Mouse (Mus musculus) forebrain, embryonic 14.5 days (tissue): ENCODE measurements at regions not wholly inside any gene's neighbourhood (a gene's known extent, or its start where the extent isn't known, plus 50 kb on each side); places are given as distances from the start of the nearest gene placed in this dataset.
A peak's percentile ranks its signal among the peaks of the same experiment; 100 is the strongest.

Experiments
- ATAC-seq: fragments of 200-750 bp; cut with Nextera tagmentation; 2 replicates; pipeline ENCODE4 v1.8.0; 2017; ENCODE audit warnings: mild to moderate bottlenecking, moderate library complexity
- DNase-seq: peaks from one replicate; pipeline ENCODE4 v3.0.0-alpha.2; 2015; ENCODE audit warnings: low spot score
- H3K27ac ChIP-seq: fragments of 300-500 bp; sonication (generic); 2 replicates; pipeline ENCODE4 v1.5.1; 2014; ENCODE audit warnings: low read depth, mild to moderate bottlenecking, control low read depth, low read length, moderate library complexity
- H3K27me3 ChIP-seq: fragments of 300-500 bp; sonication (generic); replicated peaks from 2 replicates; pipeline ENCODE4 v1.6.1; 2014; ENCODE audit warnings: low read length, control low read depth, mixed read lengths; ENCODE audit not compliant: control insufficient read depth, insufficient read depth
- H3K36me3 ChIP-seq: fragments of 300-500 bp; sonication (generic); 2 replicates; pipeline ENCODE4 v1.6.1; 2014; ENCODE audit warnings: low read length, control low read depth; ENCODE audit not compliant: control insufficient read depth, insufficient read depth
- H3K4me1 ChIP-seq: fragments of 300-500 bp; sonication (generic); 2 replicates; pipeline ENCODE4 v1.6.1; 2014; ENCODE audit warnings: antibody characterized with exemption, low read length, control low read depth; ENCODE audit not compliant: control insufficient read depth, insufficient read depth
- H3K4me2 ChIP-seq: fragments of 300-500 bp; sonication (generic); 2 replicates; pipeline ENCODE4 v1.6.1; 2014; ENCODE audit warnings: mild to moderate bottlenecking, control low read depth, low read length
- H3K4me3 ChIP-seq: fragments of 300-500 bp; sonication (generic); 2 replicates; pipeline ENCODE4 v1.5.1; 2014; ENCODE audit warnings: low read depth, low read length, control low read depth
- H3K9ac ChIP-seq: fragments of 300-500 bp; sonication (generic); 2 replicates; pipeline ENCODE4 v1.6.1; 2014; ENCODE audit warnings: mild to moderate bottlenecking, low read length, control low read depth, moderate library complexity
- H3K9me3 ChIP-seq: fragments of 300-500 bp; sonication (generic); replicated peaks from 2 replicates; pipeline ENCODE4 v1.6.1; 2016; ENCODE audit warnings: low read length, control low read depth, mixed read lengths; ENCODE audit not compliant: control insufficient read depth
- WGBS: fragments of 180-500 bp; shearing (Covaris S2); extraction: QIAGEN DNeasy Blood & Tissue Kit; methylation state at CpG from one replicate; pipeline ENCODE4 v1.1.7; 2014; 5-methylcytosine and 5-hydroxymethylcytosine counted together

GRCm38 (mm10) chr1:61359011-61359930 lies 279.4 kb upstream of the Pard3b start:
- H3K9me3 ChIP-seq = no peaks in the 10 kb centered on the region
- no peak overlapping the region for H3K9ac ChIP-seq
- 0 out of 2 replicates have a peak, but pooled peaks cover 2% of the 10 kb centered on the region for H3K4me1 ChIP-seq
- no peaks in the 10 kb centered on the region for H3K36me3 ChIP-seq
- DNase-seq = peak; percentile 77
- no peak overlapping the region for H3K4me3 ChIP-seq
- peak overlapping the region; percentile 10; the same call in 1 of the 2 replicates for H3K27ac ChIP-seq
- ATAC-seq = peak; percentile 75
- WGBS = 45% methylated on average over 19 of the region's 19 CpGs
- H3K27me3 ChIP-seq = no peaks in the 10 kb centered on the region
- H3K4me2 ChIP-seq = no peak overlapping the region

DNA sequence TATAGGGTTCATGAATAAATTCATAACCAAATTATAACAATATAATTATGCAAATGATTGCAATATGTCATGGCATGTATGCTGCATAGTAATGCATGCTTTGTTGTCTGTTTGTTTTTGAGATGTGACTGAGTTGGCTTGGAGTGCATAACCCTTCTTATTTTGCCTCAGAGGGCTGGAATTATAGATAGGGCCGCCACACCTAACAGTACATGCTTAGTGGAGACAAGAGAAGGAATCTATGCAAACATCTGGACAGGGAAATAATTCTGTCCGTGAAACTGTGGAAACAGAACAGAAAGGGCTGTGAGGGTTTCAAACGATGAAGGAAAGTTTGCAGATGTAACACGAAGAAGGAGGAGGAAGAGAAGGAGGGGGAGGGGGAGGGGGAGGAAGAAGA lies 266.0 kb upstream of the Pard3b start:
- no peaks in the 10 kb centered on the region for H3K9me3 ChIP-seq

DNA sequence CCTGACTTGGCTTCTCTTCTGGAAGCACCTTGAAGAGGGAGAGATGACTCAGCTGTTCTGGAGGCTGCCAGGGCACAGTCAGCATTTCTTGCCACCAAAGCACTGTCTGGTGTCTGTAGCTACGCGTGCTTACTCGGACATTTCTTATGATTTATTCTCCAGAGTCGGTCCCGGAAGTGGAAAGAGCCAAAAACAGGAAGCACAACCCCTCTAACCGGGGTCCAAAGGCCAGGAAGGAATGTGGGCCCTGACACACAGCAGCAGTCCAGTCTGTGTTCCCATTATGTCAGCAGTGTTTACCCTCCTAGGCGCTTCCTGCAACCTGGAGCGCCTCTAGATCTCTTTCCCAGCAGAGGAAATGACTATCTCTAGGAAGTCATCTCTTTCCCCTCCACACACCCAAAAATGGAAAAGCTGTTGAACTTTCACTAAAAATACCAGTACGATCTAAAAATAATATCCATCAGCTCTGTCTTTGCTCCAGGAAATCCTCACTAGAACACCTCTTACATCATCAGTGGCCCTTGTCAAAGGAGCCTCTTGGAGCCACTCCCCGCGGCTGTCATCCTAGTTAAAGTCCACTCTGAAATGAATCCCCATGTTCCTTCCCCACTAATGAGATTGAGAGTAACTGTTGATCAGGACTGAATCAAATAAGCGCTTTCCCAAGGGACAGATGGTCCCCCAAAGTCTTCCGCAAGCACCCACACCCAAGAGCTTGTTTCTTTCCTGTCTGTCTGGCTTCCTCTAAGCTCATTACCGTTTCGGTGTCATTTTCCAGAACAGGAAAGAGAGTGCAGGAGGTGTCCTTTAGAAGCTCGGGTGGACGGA lies 264.7 kb upstream of the Pard3b start:
- no peaks in the 10 kb centered on the region for H3K36me3 ChIP-seq
- WGBS = 84% methylated on average over 17 of the region's 17 CpGs
- H3K9ac ChIP-seq = no peak overlapping the region
- ATAC-seq = no peak
- H3K4me1 ChIP-seq = no peaks in the 10 kb centered on the region
- no peak overlapping the region for H3K27ac ChIP-seq
- no peak overlapping the region for H3K4me3 ChIP-seq
- no peaks in the 10 kb centered on the region for H3K27me3 ChIP-seq
- no peak overlapping the region for H3K4me2 ChIP-seq
- no peak for DNase-seq
- H3K9me3 ChIP-seq = no peaks in the 10 kb centered on the region

More for the DNA sequence above, 266.0 kb upstream of the Pard3b start:
- 72% methylated on average over 4 of the region's 4 CpGs for WGBS
- Histone ChIP-seq H3K4me3 (no peak overlapping the region), H3K9ac (no peak overlapping the region), H3K27me3 (no peaks in the 10 kb centered on the region), H3K27ac (no peak overlapping the region), H3K36me3 (no peaks in the 10 kb centered on the region), H3K4me1 (no peaks in the 10 kb centered on the region), H3K4me2 (no peak overlapping the region)
- ATAC-seq = no peak
- no peak for DNase-seq

GRCm38 (mm10) chr1:61376417-61376816 lies 262.2 kb upstream of the Pard3b start:
- no peak overlapping the region for H3K4me3 ChIP-seq
- H3K27me3 ChIP-seq = no peaks in the 10 kb centered on the region
- peaks cover 11% of the 10 kb centered on the region for H3K4me1 ChIP-seq
- DNase-seq (no peak), ATAC-seq (no peak)
- no peak overlapping the region for H3K9ac ChIP-seq
- no peak overlapping the region for H3K4me2 ChIP-seq
- 60% methylated on average over 4 of the region's 4 CpGs for WGBS
- no peaks in the 10 kb centered on the region for H3K9me3 ChIP-seq
- no peak overlapping the region for H3K27ac ChIP-seq
- no peaks in the 10 kb centered on the region for H3K36me3 ChIP-seq

- no peak overlapping the region for H3K27ac ChIP-seq
- under 1% methylated on average over 7 of the region's 7 CpGs for WGBS
- H3K9me3 ChIP-seq = no peaks in the 10 kb centered on the region
- no peak overlapping the region for H3K9ac ChIP-seq
- no peaks in the 10 kb centered on the region for H3K36me3 ChIP-seq
- peaks cover 11% of the 10 kb centered on the region for H3K4me1 ChIP-seq
- 0 out of 2 replicates have a peak overlapping the region, but pooled peaks have one; percentile 6 for H3K4me2 ChIP-seq
- peak; percentile 89 for DNase-seq
- H3K27me3 ChIP-seq = no peaks in the 10 kb centered on the region
- H3K4me3 ChIP-seq = no peak overlapping the region
- peak; percentile 51; the same call in 1 of the 2 replicates for ATAC-seq
These were observed 261.6 kb upstream of the Pard3b start for GRCm38 (mm10) chr1:61377070-61377469.

- Histone ChIP-seq H3K4me3 (no peak overlapping the region), H3K9ac (no peak overlapping the region), H3K4me2 (no peak overlapping the region), H3K27me3 (no peaks in the 10 kb centered on the region), H3K9me3 (no peaks in the 10 kb centered on the region), H3K4me1 (peaks cover 11% of the 10 kb centered on the region), H3K36me3 (no peaks in the 10 kb centered on the region), H3K27ac (no peak overlapping the region)
- 80% methylated on average over 8 of the region's 8 CpGs for WGBS
- DNase-seq = no peak
- no peak for ATAC-seq
These were observed 260.4 kb upstream of the Pard3b start for GRCm38 (mm10) chr1:61378240-61378639.

DNA sequence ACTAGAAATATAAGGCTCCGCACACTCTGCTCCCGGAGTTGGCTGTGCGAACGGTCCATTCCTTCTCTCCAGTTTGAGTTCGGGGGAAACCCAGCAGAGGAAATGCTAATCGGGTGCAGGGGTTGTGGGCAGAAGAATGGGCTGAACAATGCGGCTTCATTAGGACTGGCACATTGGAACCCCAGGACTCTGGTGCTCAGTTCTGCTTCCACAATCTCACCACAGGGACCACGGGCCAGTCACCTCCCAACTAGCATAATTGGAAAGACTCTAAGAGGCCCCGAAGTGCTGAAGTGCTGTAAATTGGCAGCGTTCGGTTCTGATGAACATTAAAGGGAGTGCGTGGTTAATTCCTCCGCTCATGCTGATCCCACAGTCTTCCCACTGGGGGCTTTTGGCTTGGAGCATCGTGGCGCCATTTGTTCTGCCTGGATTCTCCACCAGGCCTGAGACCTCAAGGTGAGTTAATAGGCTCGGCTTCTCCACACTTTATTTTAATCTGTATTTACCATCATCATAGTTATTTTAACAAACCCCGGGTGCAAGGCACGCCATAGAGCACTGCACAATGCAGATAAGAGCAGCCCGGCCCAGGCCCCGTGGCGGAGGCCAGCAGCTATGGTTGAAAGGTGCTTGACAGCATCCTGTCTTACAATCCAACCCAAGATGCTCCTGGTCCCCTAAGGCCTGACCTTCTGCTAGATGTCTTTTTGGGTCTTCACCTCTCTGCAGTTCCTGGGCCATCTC lies 258.7 kb upstream of the Pard3b start:
- H3K27ac ChIP-seq = peak overlapping the region; percentile 57; the same call in 1 of the 2 replicates
- H3K9me3 ChIP-seq = no peaks in the 10 kb centered on the region
- H3K36me3 ChIP-seq = no peaks in the 10 kb centered on the region
- ATAC-seq = peak; percentile 75; the same call in 1 of the 2 replicates
- no peak overlapping the region for H3K4me2 ChIP-seq
- no peak overlapping the region; the same call in 1 of the 2 replicates for H3K9ac ChIP-seq
- no peaks in the 10 kb centered on the region for H3K27me3 ChIP-seq
- peaks cover 11% of the 10 kb centered on the region for H3K4me1 ChIP-seq
- H3K4me3 ChIP-seq = no peak overlapping the region
- peak; percentile 78 for DNase-seq
- 20% methylated on average over 21 of the region's 21 CpGs for WGBS

- WGBS = 55% methylated on average over 4 of the region's 4 CpGs
- Histone ChIP-seq H3K9ac (no peak overlapping the region), H3K4me3 (no peak overlapping the region), H3K27ac (no peak overlapping the region), H3K4me2 (no peak overlapping the region), H3K4me1 (no peaks in the 10 kb centered on the region), H3K9me3 (no peaks in the 10 kb centered on the region), H3K36me3 (no peaks in the 10 kb centered on the region), H3K27me3 (no peaks in the 10 kb centered on the region)
- DNase-seq (no peak), ATAC-seq (no peak)
These were observed 251.0 kb upstream of the Pard3b start for GRCm38 (mm10) chr1:61387587-61387986.
